Mouse (Mus musculus) megakaryocyte-erythroid progenitor cell, adult 5 weeks (primary cell): ENCODE measurements around the gene Prpf40a. TPM values are rescaled to one million over a fixed set of nuclear protein-coding genes. Genes with fewer than 3 reads are reported as not detected.

Experiments
- polyA plus RNA-seq: library from polyadenylated mRNA; stranded (reverse); fragments of >175 nt; gene quantifications from 2 replicates; pipeline ENCODE4 v1.2.3, GENCODE M21; 2012

Prpf40a gene
- polyA plus RNA-seq, result 21.7 and 23.8 TPM in 2 replicates

GRCm38 (mm10) chr2:53190684-53191511 is at the start of gene Prpf40a:
Gene Prpf40a (minus strand): TSS chr2:53191284.

GRCm38 (mm10) chr2:53191523-53192220 is 588 bp upstream of the Prpf40a start, which contains the start of gene Arl6ip6:
Gene Arl6ip6 (plus strand): TSS chr2:53191726.

Other genes with a start within 250 kb of the Prpf40a start
- gene Arl6ip6, start 442 bp upstream of the Prpf40a start, polyA plus RNA-seq, result 35.9 and 41.3 TPM in 2 replicates